Comparison of ENCODE assay signal across 23 mouse cellular contexts in the genomic region with DNA sequence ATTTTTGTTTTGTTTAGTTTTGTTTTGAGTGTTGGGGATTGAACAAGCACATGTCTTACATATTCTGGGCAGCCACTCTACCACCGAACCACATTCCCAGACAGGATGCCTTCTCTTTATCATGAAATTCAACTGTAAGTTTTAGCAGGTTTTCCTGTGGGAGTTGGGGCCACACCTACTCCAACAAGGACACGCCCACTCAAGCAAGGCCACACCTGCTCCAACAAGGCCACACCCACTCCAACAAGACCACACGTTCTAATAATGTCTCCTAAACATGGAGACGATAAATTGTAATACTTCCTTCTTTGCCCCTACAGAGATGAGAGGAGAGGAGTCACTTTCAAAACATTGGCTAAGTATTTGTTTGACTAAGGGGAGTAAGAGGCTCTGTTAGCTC.
DNase-seq lines count a peak whose midpoint lies in the region; ATAC-seq and TF ChIP-seq lines count a peak whose summit lies in the region.
"Had no signal": no experiment of that assay in that cellular context is flagged by ENCODE, and none has a peak within 500 bp of the region (broad histone marks: within the 10 kb centered on the region; RNA-seq: fewer than 3 reads in every experiment).

No protein-coding gene starts in this region.

- no peak overlapping the region for H3K4me2 ChIP-seq in kidney, embryonic 14.5 days (replicated peaks; ENCODE audit: low read depth, low read length)
- H3K4me2 ChIP-seq in forebrain, embryonic 12.5 days = no peak overlapping the region
- H3K4me2 ChIP-seq: embryonic facial prominence, embryonic 12.5 days; hindbrain, embryonic 15.5 days; limb, embryonic 13.5 days; liver, embryonic 12.5 days; midbrain, embryonic 15.5 days; neural tube, embryonic 13.5 days; stomach, embryonic 15.5 days had no signal

- TF ChIP-seq CTCF in kidney, adult 2 months (conservative IDR thresholded peaks at IDR 0.05; ENCODE audit: insufficient read depth, insufficient read length, low read depth, low read length) = no peak
- no peak for TF ChIP-seq CTCF in thymus, adult 2 months (IDR thresholded peaks at IDR 0.05; ENCODE audit: borderline replicate concordance, control insufficient read depth, extremely low read depth, insufficient read depth, low read length, poor library complexity)
- no peak for TF ChIP-seq CTCF in left cerebral cortex, adult 2 months (IDR thresholded peaks at IDR 0.05)

- no peak for ATAC-seq in kidney, embryonic 14.5 days (ENCODE audit: low FRiP score, low TSS enrichment)
- ATAC-seq in granulocyte monocyte progenitor cell, adult 5-6 weeks (replicated peaks; ENCODE audit: poor library complexity, severe bottlenecking) = peak; percentile 52
- peak; percentile 70 for ATAC-seq in megakaryocyte progenitor cell, adult 5-6 weeks (replicated peaks; ENCODE audit: poor library complexity)
- no peak for ATAC-seq in forebrain, embryonic 12.5 days (ENCODE audit: low FRiP score)
- ATAC-seq: forebrain, embryonic 14.5 days; liver, embryonic 12.5 days; midbrain, embryonic 15.5 days had no signal

- intact Hi-C loops in left cerebral cortex, adult 2 months (cut with DNase I) = loop anchor here (5.0 kb wide), 2 partner anchors 57 to 777 kb away; no protein-coding TSS in a partner anchor

- H3K27me3 ChIP-seq in kidney, adult 2 months (replicated peaks; ENCODE audit: control insufficient read depth, insufficient read depth, low read length) = no peaks in the 10 kb centered on the region
- H3K27me3 ChIP-seq in kidney, embryonic 14.5 days (ENCODE audit: control insufficient read depth, insufficient read depth, low read length) = no peaks in the 10 kb centered on the region
- H3K27me3 ChIP-seq in thymus, adult 2 months (ENCODE audit: control insufficient read depth, insufficient read depth, low read length) = no peaks in the 10 kb centered on the region
- H3K27me3 ChIP-seq in forebrain, embryonic 12.5 days = no peaks in the 10 kb centered on the region
- H3K27me3 ChIP-seq: embryonic facial prominence, embryonic 12.5 days; hindbrain, embryonic 15.5 days; limb, embryonic 13.5 days; liver, embryonic 12.5 days; midbrain, embryonic 15.5 days; neural tube, embryonic 13.5 days; stomach, embryonic 15.5 days had no signal

- peaks cover 47% of the 10 kb centered on the region for H3K4me1 ChIP-seq in kidney, adult 2 months (ENCODE audit: control insufficient read depth, insufficient read depth, low read length)
- H3K4me1 ChIP-seq in kidney, embryonic 14.5 days (ENCODE audit: control insufficient read depth, insufficient read depth, low read length) = peaks cover 8% of the 10 kb centered on the region
- H3K4me1 ChIP-seq in thymus, adult 2 months (replicated peaks; ENCODE audit: control insufficient read depth, insufficient read depth, low read length) = no peaks in the 10 kb centered on the region
- H3K4me1 ChIP-seq in forebrain, embryonic 12.5 days = peaks cover 2% of the 10 kb centered on the region; the same call in 1 of the 2 replicates
- H3K4me1 ChIP-seq: embryonic facial prominence, embryonic 12.5 days; hindbrain, embryonic 15.5 days; liver, embryonic 12.5 days; midbrain, embryonic 15.5 days; neural tube, embryonic 13.5 days; stomach, embryonic 15.5 days had no signal

- WGBS in kidney, adult 2 months = 41% methylated on average over 4 of the region's 4 CpGs
- WGBS in kidney, embryonic 14.5 days = 68% methylated on average over 4 of the region's 4 CpGs
- 75% methylated on average over 4 of the region's 4 CpGs for WGBS in thymus, adult 2 months
- whole genome bisulfite sequencing in forebrain, embryonic 12.5 days = 66% methylated on average over 4 of the region's 4 CpGs

- TF ChIP-seq POLR2A in kidney, adult 2 months (IDR thresholded peaks at IDR 0.05; ENCODE audit: low read depth, low read length) = no peak
- TF ChIP-seq POLR2A in thymus, adult 2 months (IDR thresholded peaks at IDR 0.05; ENCODE audit: control insufficient read depth, extremely low read depth, insufficient read depth, low read length, poor library complexity) = no peak

- H3K9ac ChIP-seq in kidney, embryonic 14.5 days (ENCODE audit: low read depth, low read length) = no peak overlapping the region
- no peak overlapping the region for H3K9ac ChIP-seq in forebrain, embryonic 12.5 days
- H3K9ac ChIP-seq: embryonic facial prominence, embryonic 12.5 days; hindbrain, embryonic 15.5 days; limb, embryonic 13.5 days; liver, embryonic 12.5 days; midbrain, embryonic 15.5 days; neural tube, embryonic 13.5 days; stomach, embryonic 15.5 days had no signal

- DNase-seq in kidney, adult 2 months = peak; percentile 53
- DNase-seq in 416B (ENCODE audit: low read depth) = peak; percentile 71
- no peak for DNase-seq in thymus, adult 2 months
- no peak for DNase-seq in left cerebral cortex, adult 2 months (ENCODE audit: extremely low spot score in 1 of 2, low spot score in 2 of 2)
- DNase-seq: B cell, adult 2 months; cerebellum, adult 11 months; cerebellum, postnatal 14 days; gastrocnemius, postnatal 10 days; retina, postnatal 1 day had no signal

- H3K9me3 ChIP-seq in kidney, embryonic 14.5 days (ENCODE audit: control insufficient read depth, low read length) = no peaks in the 10 kb centered on the region
- no peaks in the 10 kb centered on the region for H3K9me3 ChIP-seq in forebrain, embryonic 12.5 days
- H3K9me3 ChIP-seq: embryonic facial prominence, embryonic 12.5 days; hindbrain, embryonic 15.5 days; limb, embryonic 13.5 days; liver, embryonic 12.5 days; midbrain, embryonic 15.5 days; neural tube, embryonic 13.5 days; stomach, embryonic 15.5 days had no signal

- no peaks in the 10 kb centered on the region for H3K36me3 ChIP-seq in kidney, adult 2 months (ENCODE audit: control insufficient read depth, insufficient read depth, low read length)
- no peaks in the 10 kb centered on the region for H3K36me3 ChIP-seq in kidney, embryonic 14.5 days (ENCODE audit: control insufficient read depth, insufficient read depth, low read length)
- H3K36me3 ChIP-seq in thymus, adult 2 months (ENCODE audit: control insufficient read depth, insufficient read depth, low read length) = no peaks in the 10 kb centered on the region
- no peaks in the 10 kb centered on the region for H3K36me3 ChIP-seq in forebrain, embryonic 12.5 days (replicated peaks)
- H3K36me3 ChIP-seq: embryonic facial prominence, embryonic 12.5 days; hindbrain, embryonic 15.5 days; limb, embryonic 13.5 days; liver, embryonic 12.5 days; midbrain, embryonic 15.5 days; neural tube, embryonic 13.5 days; stomach, embryonic 15.5 days had no signal

- H3K27ac ChIP-seq in kidney, adult 2 months (ENCODE audit: insufficient read depth, low read depth, low read length) = peak overlapping the region; percentile 18; the same call in 1 of the 2 replicates
- H3K27ac ChIP-seq in kidney, embryonic 14.5 days (ENCODE audit: low read depth, low read length) = no peak overlapping the region
- H3K27ac ChIP-seq in thymus, adult 2 months (ENCODE audit: control insufficient read depth, insufficient read depth, low read length) = no peak overlapping the region
- H3K27ac ChIP-seq in left cerebral cortex, adult 2 months = no peak overlapping the region
- H3K27ac ChIP-seq in forebrain, embryonic 12.5 days = no peak overlapping the region
- H3K27ac ChIP-seq: embryonic facial prominence, embryonic 12.5 days; heart, adult 2 months; hindbrain, embryonic 15.5 days; limb, embryonic 13.5 days; liver, embryonic 12.5 days; midbrain, embryonic 15.5 days; neural tube, embryonic 13.5 days; stomach, embryonic 15.5 days had no signal

- no peak overlapping the region for H3K4me3 ChIP-seq in kidney, adult 2 months (ENCODE audit: insufficient read depth, low read depth, low read length)
- no peak overlapping the region for H3K4me3 ChIP-seq in kidney, embryonic 14.5 days (ENCODE audit: low read length)
- no peak overlapping the region for H3K4me3 ChIP-seq in thymus, adult 2 months (ENCODE audit: control insufficient read depth, insufficient read depth, low read length)
- no peak overlapping the region for H3K4me3 ChIP-seq in left cerebral cortex, adult 2 months
- H3K4me3 ChIP-seq in forebrain, embryonic 12.5 days (replicated peaks) = no peak overlapping the region
- H3K4me3 ChIP-seq: embryonic facial prominence, embryonic 12.5 days; heart, adult 2 months; hindbrain, embryonic 15.5 days; limb, embryonic 13.5 days; liver, embryonic 12.5 days; midbrain, embryonic 15.5 days; myocyte; neural tube, embryonic 13.5 days; stomach, embryonic 15.5 days had no signal

Comparison
In these comparisons a context has a peak if more than half of its experiments do, and no peak if none do; other contexts are left out.
1. DNase-seq: peak in kidney, adult 2 months (single experiment) and 416B (single experiment); none in thymus, adult 2 months (single experiment) and left cerebral cortex, adult 2 months (0 of 2).
2. ATAC-seq: peak in granulocyte monocyte progenitor cell, adult 5-6 weeks (single experiment) and megakaryocyte progenitor cell, adult 5-6 weeks (single experiment); none in kidney, embryonic 14.5 days (single experiment) and forebrain, embryonic 12.5 days (single experiment).